Mouse (Mus musculus) CH12.LX (cell line): ENCODE measurements around the gene Ankrd9. TPM values are rescaled to one million over a fixed set of nuclear protein-coding genes. Genes with fewer than 3 reads are reported as not detected.

Experiments used
- DNase-seq: peaks from one replicate; pipeline ENCODE4 v3.0.0-alpha.2; 2013; ENCODE audit errors: extremely low read depth
- H3K27ac ChIP-seq: 2 replicates; pipeline ENCODE4 v1.5.1; 2012; ENCODE audit warnings: low read depth, mild to moderate bottlenecking, control low read depth, moderate library complexity; ENCODE audit not compliant: insufficient read depth
- H3K27me3 ChIP-seq: replicated peaks from 2 replicates; pipeline ENCODE3; 2012; ENCODE audit warnings: inconsistent platforms
- H3K36me3 ChIP-seq, 2 experiments: replicated peaks in 1 of 2; 2 replicates each; pipeline versions ENCODE3 to v1.6.1; 2012; ENCODE audit warnings: inconsistent platforms in 1 of 2, low read length in 1 of 2, mild to moderate bottlenecking in 1 of 2, mixed read lengths in 1 of 2, moderate library complexity in 1 of 2; ENCODE audit not compliant: control insufficient read depth in 1 of 2, insufficient read depth in 1 of 2
- H3K4me1 ChIP-seq, 2 experiments: 2 replicates each; pipeline ENCODE4 v1.6.1; 2012; ENCODE audit warnings: inconsistent platforms in 1 of 2, moderate library complexity in 1 of 2; ENCODE audit not compliant: insufficient read depth in 2 of 2, control insufficient read depth in 1 of 2
- H3K4me2 ChIP-seq: 2 replicates; pipeline ENCODE4 v1.6.1; 2012; ENCODE audit warnings: low read depth, mild to moderate bottlenecking, control low read depth; ENCODE audit not compliant: poor library complexity, insufficient read depth, severe bottlenecking
- H3K4me3 ChIP-seq, 3 experiments: fragments of 150-350 bp in 1 of 3; sonication (generic) in 1 of 3; replicated peaks in 1 of 3; 2 replicates each; pipeline versions ENCODE3 to v1.5.1; 2011 to 2012; ENCODE audit warnings: low read depth in 2 of 3, low read length in 2 of 3, mild to moderate bottlenecking in 2 of 3, moderate library complexity in 2 of 3, control low read depth in 1 of 3, improper control_type of control experiment in 1 of 3, inconsistent platforms in 1 of 3, mixed read lengths in 1 of 3; ENCODE audit not compliant: poor library complexity in 1 of 3
- H3K79me2 ChIP-seq: replicated peaks from 2 replicates; pipeline ENCODE4 v1.6.1; 2012; ENCODE audit warnings: mild to moderate bottlenecking, moderate library complexity; ENCODE audit not compliant: control insufficient read depth, poor library complexity, insufficient read depth, severe bottlenecking; ENCODE audit errors: extremely low read depth
- H3K9ac ChIP-seq: 2 replicates; pipeline ENCODE4 v1.6.1; 2012; ENCODE audit warnings: low read depth, mild to moderate bottlenecking, control low read depth, moderate library complexity; ENCODE audit not compliant: insufficient read depth
- H3K9me3 ChIP-seq: replicated peaks from 2 replicates; pipeline ENCODE3; 2012; ENCODE audit warnings: low read length, inconsistent platforms, mixed read lengths
- ELF1 ChIP-seq: IDR thresholded peaks from 2 replicates; pipeline ENCODE4 v1.6.1; 2014; ENCODE audit warnings: low read depth, mild to moderate bottlenecking, inconsistent platforms, low read length, improper control_type of control experiment
- GABPA ChIP-seq: IDR thresholded peaks from 2 replicates; pipeline ENCODE4 v1.6.1; 2012; ENCODE audit warnings: low read depth, low read length, improper control_type of control experiment, inconsistent platforms; ENCODE audit not compliant: insufficient replicate concordance
- JUN ChIP-seq: IDR thresholded peaks from 2 replicates; pipeline ENCODE4 v1.6.1; 2011; ENCODE audit warnings: low read depth, mild to moderate bottlenecking, low read length, improper control_type of control experiment, moderate library complexity; ENCODE audit not compliant: insufficient read depth
- MAFK ChIP-seq: IDR thresholded peaks from 2 replicates; pipeline ENCODE4 v1.6.1; 2011; ENCODE audit warnings: low read length, improper control_type of control experiment; ENCODE audit not compliant: insufficient replicate concordance
- MAX ChIP-seq: IDR thresholded peaks from 2 replicates; pipeline ENCODE4 v1.6.1; 2011; ENCODE audit warnings: low read length, improper control_type of control experiment
- NELFE ChIP-seq: IDR thresholded peaks from 2 replicates; pipeline ENCODE4 v1.6.1; 2011; ENCODE audit warnings: low read depth, low read length, improper control_type of control experiment
- NRF1 ChIP-seq: IDR thresholded peaks from 2 replicates; pipeline ENCODE4 v1.6.1; 2014; ENCODE audit warnings: low read depth, mild to moderate bottlenecking, inconsistent platforms, low read length, improper control_type of control experiment, moderate library complexity
- RCOR1 ChIP-seq: conservative IDR thresholded peaks from 2 replicates; pipeline ENCODE4 v1.6.1; 2012; ENCODE audit warnings: low read depth, mild to moderate bottlenecking, inconsistent platforms, low read length, improper control_type of control experiment
- TCF12 ChIP-seq: IDR thresholded peaks from 2 replicates; pipeline ENCODE4 v1.6.1; 2014; ENCODE audit warnings: low read depth, mild to moderate bottlenecking, inconsistent platforms, low read length, improper control_type of control experiment
- USF1 ChIP-seq: IDR thresholded peaks from 2 replicates; pipeline ENCODE4 v1.6.1; 2014; ENCODE audit warnings: low read depth, mild to moderate bottlenecking, inconsistent platforms, low read length, improper control_type of control experiment
- ZC3H11A ChIP-seq: IDR thresholded peaks from 2 replicates; pipeline ENCODE4 v1.6.1; 2012; ENCODE audit warnings: low read depth, mild to moderate bottlenecking, inconsistent platforms, low read length, improper control_type of control experiment
- ZKSCAN1 ChIP-seq: IDR thresholded peaks from 2 replicates; pipeline ENCODE4 v1.6.1; 2012; ENCODE audit warnings: low read depth, inconsistent platforms, low read length, improper control_type of control experiment, borderline replicate concordance
- ZMIZ1 ChIP-seq: IDR thresholded peaks from 2 replicates; pipeline ENCODE4 v1.6.1; 2012; ENCODE audit warnings: low read depth, mild to moderate bottlenecking, inconsistent platforms, low read length, improper control_type of control experiment
- ZNF384 ChIP-seq: IDR thresholded peaks from 2 replicates; pipeline ENCODE4 v1.6.1; 2012; ENCODE audit warnings: low read depth, low read length, improper control_type of control experiment, inconsistent platforms
- dilution Hi-C: fragments of 300-500 bp; cut with MboI; formaldehyde crosslinking; loops from 2 replicates; pipeline ENCODE4 v1.14.3; 2020; ENCODE audit warnings: low sequenced_read_pairs; ENCODE audit not compliant: extremely low pct_unique_long_range_greater_than_20kb, extremely low pct_ligation_motif_present
- in situ Hi-C: fragments of 300-500 bp; cut with MboI; formaldehyde crosslinking; loops from 3 replicates; pipeline ENCODE4 v1.14.3; 2019; ENCODE audit warnings: low sequenced_read_pairs, low pct_ligation_motif_present, low pct_unique_long_range_greater_than_20kb, mixed read lengths
- polyA plus RNA-seq: library from polyadenylated mRNA; unstranded; fragments of >175 nt; gene quantifications from 2 replicates; pipeline ENCODE4 v1.2.1, GENCODE M21; 2012; ENCODE audit warnings: low read depth; ENCODE audit not compliant: insufficient read length
- total RNA-seq, 2 experiments: library from RNA; depleted of rRNA; stranded (reverse); fragments of 300-350 nt in 1 of 2; fragments of >200 nt in 1 of 2; gene quantifications; 2 replicates each; pipeline ENCODE4 v1.2.3; 2012 to 2014

Ankrd9 gene
- total and polyA plus RNA-seq, 3 experiments: 2.4 to 5.2 (median 2.5) TPM

- TF ChIP-seq USF1 (no peak), ELF1 (no peak), MAFK (no peak), RCOR1 (no peak), GABPA (no peak), ZMIZ1 (no peak), TCF12 (no peak), ZNF384 (peak; percentile 70)
- H3K9me3 ChIP-seq: no peaks in the 10 kb centered on the region
- H3K36me3 ChIP-seq: peaks cover 11 to 43% of the 10 kb centered on the region in 2 experiments
- no peak overlapping the region for H3K4me2 ChIP-seq
- peaks cover 3 to 35% of the 10 kb centered on the region in 2 experiments for H3K4me1 ChIP-seq
- no peak overlapping the region for H3K4me3 ChIP-seq
- no peaks in the 10 kb centered on the region for H3K27me3 ChIP-seq
- no peak overlapping the region for H3K9ac ChIP-seq
- dilution Hi-C loops (no loop called here), in situ Hi-C loops (no loop called here)
- DNase-seq: no peak
- H3K27ac ChIP-seq: no peak overlapping the region
- no peaks in the 10 kb centered on the region for H3K79me2 ChIP-seq
Measured at GRCm38 (mm10) chr12:110953900-110954299, 24.9 kb downstream of the Ankrd9 start.

- DNase-seq: no peak
- TF ChIP-seq ZKSCAN1 (no peak), MAX (no peak), NRF1 (no peak), ZC3H11A (no peak), NELFE (no peak), MAFK (no peak), JUN (no peak)
- no peak overlapping the region for H3K4me3 ChIP-seq
- dilution Hi-C loops (no loop called here), in situ Hi-C loops (no loop called here)
- H3K36me3 ChIP-seq: peaks cover 15 to 45% of the 10 kb centered on the region in 2 experiments
- H3K27ac ChIP-seq: no peak overlapping the region
- no peak overlapping the region for H3K9ac ChIP-seq
- H3K9me3 ChIP-seq: no peaks in the 10 kb centered on the region
- H3K4me1 ChIP-seq: peaks cover 3 to 35% of the 10 kb centered on the region in 2 experiments
- no peaks in the 10 kb centered on the region for H3K79me2 ChIP-seq
- H3K27me3 ChIP-seq: no peaks in the 10 kb centered on the region
- H3K4me2 ChIP-seq: no peak overlapping the region
Measured at GRCm38 (mm10) chr12:110953443-110953842, 25.4 kb downstream of the Ankrd9 start.
